Comparison of ENCODE assay signal across 24 mouse cellular contexts in genomic region chr7:44551731-44552130, GRCm38 (mm10). TPM values are rescaled to one million over a fixed set of nuclear protein-coding genes. Genes with fewer than 3 reads are reported as not detected.
A peak's percentile ranks its signal among the peaks of the same experiment; 100 is the strongest.
DNase-seq lines count a peak whose midpoint lies in the region; ATAC-seq and TF ChIP-seq lines count a peak whose summit lies in the region.
"Had no signal": no experiment of that assay in that cellular context is flagged by ENCODE, and none has a peak within 500 bp of the region (broad histone marks: within the 10 kb centered on the region; RNA-seq: fewer than 3 reads in every experiment).

No protein-coding gene starts in this region.

- DNase-seq in cerebellum, adult 9-10 months, result peak; percentile 50
- DNase-seq in cerebellum, postnatal 4 days (ENCODE audit: low spot score in 2 of 2), result no peak
- peak; percentile 3 for DNase-seq in liver
- no peak for DNase-seq in liver, postnatal 0 days
- peak; percentile 68 for DNase-seq in cerebellum, adult 9-11 months
- no peak for DNase-seq in left cerebral cortex, adult 8-10 months (ENCODE audit: low spot score in 2 of 2)
- DNase-seq in kidney, adult 9 months, result no peak
- DNase-seq: adrenal gland, postnatal 10 days; embryo, embryonic 11 days; heart, postnatal 10 days; kidney, adult 8-10 months; liver, embryonic 13.5 days; thymus, adult 18-20 months had no signal

- no peak for TF ChIP-seq EP300 in liver, postnatal 0 days (IDR thresholded peaks at IDR 0.05; ENCODE audit: low read depth)
- TF ChIP-seq EP300 in ES-Bruce4 (IDR thresholded peaks at IDR 0.05; ENCODE audit: insufficient read depth, low read depth, low read length), result no peak

- no peak for TF ChIP-seq POLR2A in ES-Bruce4 (IDR thresholded peaks at IDR 0.05; ENCODE audit: insufficient read depth, low read length)

- TF ChIP-seq CTCF in liver, postnatal 0 days (IDR thresholded peaks at IDR 0.05; ENCODE audit: low read depth), result no peak
- TF ChIP-seq CTCF in ES-Bruce4 (IDR thresholded peaks at IDR 0.05; ENCODE audit: low read depth, low read length), result no peak

- H3K9me3 ChIP-seq in liver, postnatal 0 days (ENCODE audit: low read length), result no peaks in the 10 kb centered on the region
- H3K9me3 ChIP-seq in ES-Bruce4 (replicated peaks; ENCODE audit: control insufficient read depth, insufficient read depth, low read length, poor library complexity, severe bottlenecking), result no peaks in the 10 kb centered on the region
- H3K9me3 ChIP-seq: embryonic facial prominence, embryonic 15.5 days; hindbrain, embryonic 12.5 days; liver, embryonic 13.5 days; midbrain, embryonic 12.5 days; neural tube, embryonic 13.5 days had no signal

- H3K27ac ChIP-seq in liver, postnatal 0 days (ENCODE audit: low read depth), result no peak overlapping the region
- H3K27ac ChIP-seq in ES-Bruce4 (ENCODE audit: insufficient read depth, low read length), result no peak overlapping the region
- H3K27ac ChIP-seq: embryonic facial prominence, embryonic 15.5 days; hindbrain, embryonic 12.5 days; left cerebral cortex, adult 2 months; liver, embryonic 13.5 days; macrophage; midbrain, embryonic 12.5 days; neural tube, embryonic 13.5 days had no signal

- peaks cover 32% of the 10 kb centered on the region for H3K36me3 ChIP-seq in liver, postnatal 0 days (replicated peaks; ENCODE audit: insufficient read depth, low read length)
- H3K36me3 ChIP-seq in ES-Bruce4 (ENCODE audit: control insufficient read depth, insufficient read depth, low read length, poor library complexity, severe bottlenecking), result peaks cover 12% of the 10 kb centered on the region

- H3K4me2 ChIP-seq in liver, postnatal 0 days (ENCODE audit: low read depth, low read length), result no peak overlapping the region
- H3K4me2 ChIP-seq: embryonic facial prominence, embryonic 15.5 days; hindbrain, embryonic 12.5 days had no signal

- WGBS in liver, postnatal 0 days (ENCODE audit: insufficient replicate concordance), result 92% methylated on average over 20 of the region's 22 CpGs

- no peaks in the 10 kb centered on the region for H3K27me3 ChIP-seq in liver, postnatal 0 days (ENCODE audit: insufficient read depth, low read length)
- no peaks in the 10 kb centered on the region for H3K27me3 ChIP-seq in ES-Bruce4 (ENCODE audit: control insufficient read depth, insufficient read depth, low read length, poor library complexity, severe bottlenecking)
- H3K27me3 ChIP-seq: CH12.LX; embryonic facial prominence, embryonic 15.5 days; liver, embryonic 13.5 days had no signal

- no peak overlapping the region for H3K4me3 ChIP-seq in liver, postnatal 0 days (ENCODE audit: low read depth, low read length)
- peak overlapping the region; percentile 73 for H3K4me3 ChIP-seq in ES-Bruce4 (ENCODE audit: low read depth, low read length)
- H3K4me3 ChIP-seq: embryonic facial prominence, embryonic 15.5 days; hindbrain, embryonic 12.5 days; left cerebral cortex, adult 2 months; midbrain, embryonic 12.5 days had no signal

- ATAC-seq in liver, postnatal 0 days, result no peak
- ATAC-seq: activated CD4-positive, CD25-positive, alpha-beta regulatory T cell, adult 4 months; inflammation-experienced regulatory T-cells, adult 6 months had no signal

- H3K4me1 ChIP-seq in liver, postnatal 0 days (ENCODE audit: insufficient read depth), result peaks cover 29% of the 10 kb centered on the region
- peaks cover 5% of the 10 kb centered on the region for H3K4me1 ChIP-seq in ES-Bruce4 (ENCODE audit: control insufficient read depth, insufficient read depth, low read length)

- H3K9ac ChIP-seq in liver, postnatal 0 days (replicated peaks), result no peak overlapping the region
- peak overlapping the region; percentile 41 for H3K9ac ChIP-seq in ES-Bruce4 (ENCODE audit: low read depth, poor library complexity, severe bottlenecking)
- H3K9ac ChIP-seq: embryonic facial prominence, embryonic 15.5 days; hindbrain, embryonic 12.5 days; liver, embryonic 13.5 days; midbrain, embryonic 12.5 days; neural tube, embryonic 13.5 days had no signal

RNA-seq across cellular contexts. Expression of gene Nr1h2, which starts 2.0 kb away (rescaled TPM):
- polyA plus RNA-seq in liver, postnatal 0 days (2015; fragmentation: Nextera tagmentation; extraction: Ambion mirVana), result 33.6 and 33.9 TPM in 2 replicates
- polyA plus RNA-seq in ES-Bruce4 (2011; ENCODE audit: insufficient read depth, insufficient read length, low read depth, missing spikeins), result 67.6 and 95.7 TPM in 2 replicates
- total RNA-seq in left cerebral cortex, adult 8-10 months (2022), result 10 to 100 TPM; 61.1 to 71.4 (median 64.3) TPM

RNA-seq across cellular contexts. Expression of gene Pold1, which starts 3.1 kb away (rescaled TPM):
- polyA plus RNA-seq in liver, postnatal 0 days (2015; fragmentation: Nextera tagmentation; extraction: Ambion mirVana), result 18.9 and 25.1 TPM in 2 replicates
- polyA plus RNA-seq in ES-Bruce4 (2011; ENCODE audit: insufficient read depth, insufficient read length, low read depth, missing spikeins), result 81.9 and 86.6 TPM in 2 replicates
- 10 to 100 TPM; 10.5 to 13.8 (median 12.8) TPM for total RNA-seq in left cerebral cortex, adult 8-10 months (2022)

RNA-seq across cellular contexts. Expression of gene Spib, which starts 19.9 kb away (rescaled TPM):
- polyA plus RNA-seq in liver, postnatal 0 days (2015; fragmentation: Nextera tagmentation; extraction: Ambion mirVana), result 9.5 and 10.1 TPM in 2 replicates
- polyA plus RNA-seq in ES-Bruce4 (2011; ENCODE audit: insufficient read depth, insufficient read length, low read depth, missing spikeins), result 1.4 and 2.4 TPM in 2 replicates
- under 1 TPM in 1 of 4 experiments, not detected in 3; 0.22 TPM for total RNA-seq in left cerebral cortex, adult 8-10 months (2022)
- polyA plus RNA-seq: heart, embryonic 11.5 days; midbrain, embryonic 12.5 days had no signal

RNA-seq across cellular contexts. Expression of gene Napsa, which starts 20.4 kb away (rescaled TPM):
- polyA plus RNA-seq in liver, postnatal 0 days (2015; fragmentation: Nextera tagmentation; extraction: Ambion mirVana), result 17.0 and 17.8 TPM in 2 replicates
- polyA plus RNA-seq in ES-Bruce4 (2011; ENCODE audit: insufficient read depth, insufficient read length, low read depth, missing spikeins), result 0.97 and 1.1 TPM in 2 replicates
- total RNA-seq in left cerebral cortex, adult 8-10 months (2022), result not detected

RNA-seq across cellular contexts. Expression of gene Mybpc2, which starts 27.3 kb away (rescaled TPM):
- polyA plus RNA-seq in liver, postnatal 0 days (2015; fragmentation: Nextera tagmentation; extraction: Ambion mirVana), result 0.35 and 2.7 TPM in 2 replicates
- 2.3 and 2.5 TPM in 2 replicates for polyA plus RNA-seq in ES-Bruce4 (2011; ENCODE audit: insufficient read depth, insufficient read length, low read depth, missing spikeins)
- total RNA-seq in left cerebral cortex, adult 8-10 months (2022), result 1 to 10 TPM in 2 of 4 experiments, under 1 TPM in 2; 0.63 to 2.2 (median 1.4) TPM
- polyA plus RNA-seq: activated CD4-positive, CD25-positive, alpha-beta regulatory T cell, adult 4 months; inflammation-experienced regulatory T-cells, adult 6 months; liver, embryonic 13.5 days; macrophage had no signal

Comparison
In these comparisons a context has a peak if more than half of its experiments do, and no peak if none do; other contexts are left out.
1. DNase-seq: peak in cerebellum, adult 9-10 months (single experiment), liver (single experiment) and cerebellum, adult 9-11 months (single experiment); none in cerebellum, postnatal 4 days (0 of 2), liver, postnatal 0 days (single experiment), left cerebral cortex, adult 8-10 months (0 of 2) and kidney, adult 9 months (single experiment).